Mouse (Mus musculus) intestine, embryonic 14.5 days (tissue): Measurements from ENCODE around the gene Zfp235. TPM values are rescaled to one million over a fixed set of nuclear protein-coding genes. Genes with fewer than 3 reads are reported as not detected.

Experiments
- ATAC-seq: fragments of 200-750 bp; cut with Nextera tagmentation; replicated peaks from 2 replicates; pipeline ENCODE4 v1.8.0; 2017; ENCODE audit warnings: low read depth, moderate number of reproducible peaks, moderate TSS enrichment, moderate library complexity; ENCODE audit not compliant: low FRiP score, low TSS enrichment
- DNase-seq: peaks from one replicate; pipeline ENCODE4 v3.0.0-alpha.2; 2018; ENCODE audit warnings: low spot score
- H3K27ac ChIP-seq: fragments of 300-500 bp; sonication (generic); 2 replicates; pipeline ENCODE4 v1.5.1; 2014; ENCODE audit warnings: low read depth, mild to moderate bottlenecking, control low read depth
- H3K27me3 ChIP-seq: fragments of 300-500 bp; sonication (generic); replicated peaks from 2 replicates; pipeline ENCODE4 v1.6.1; 2014; ENCODE audit warnings: low read length, control low read depth; ENCODE audit not compliant: control insufficient read depth, insufficient read depth
- H3K36me3 ChIP-seq: fragments of 300-500 bp; sonication (generic); 2 replicates; pipeline ENCODE4 v1.6.1; 2014; ENCODE audit warnings: low read length, control low read depth; ENCODE audit not compliant: control insufficient read depth, insufficient read depth
- H3K4me1 ChIP-seq: fragments of 300-500 bp; sonication (generic); replicated peaks from 2 replicates; pipeline ENCODE4 v1.6.1; 2014; ENCODE audit warnings: low read length, control low read depth, mixed read lengths; ENCODE audit not compliant: control insufficient read depth, insufficient read depth
- H3K4me2 ChIP-seq: fragments of 300-500 bp; sonication (generic); 2 replicates; pipeline ENCODE4 v1.6.1; 2014; ENCODE audit warnings: low read length
- H3K4me3 ChIP-seq: fragments of 300-500 bp; sonication (generic); 2 replicates; pipeline ENCODE4 v1.5.1; 2014; ENCODE audit warnings: low read depth, low read length, control low read depth, mixed read lengths
- H3K9ac ChIP-seq: fragments of 300-500 bp; sonication (generic); 2 replicates; pipeline ENCODE4 v1.6.1; 2014; ENCODE audit warnings: mild to moderate bottlenecking, low read length
- H3K9me3 ChIP-seq: fragments of 300-500 bp; sonication (generic); 2 replicates; pipeline ENCODE4 v1.6.1; 2016; ENCODE audit warnings: low read length, control low read depth; ENCODE audit not compliant: control insufficient read depth
- WGBS: fragments of 180-500 bp; shearing (Covaris S2); extraction: QIAGEN DNeasy Blood & Tissue Kit; methylation state at CpG from one replicate; pipeline ENCODE4 v1.1.7; 2014; 5-methylcytosine and 5-hydroxymethylcytosine counted together
- polyA plus RNA-seq: library from polyadenylated mRNA; unstranded; fragments of >200 nt; fragmentation: Nextera tagmentation; extraction: Ambion mirVana; gene quantifications from 2 replicates; pipeline ENCODE4 v1.2.1, GENCODE M21; 2014

Gene Zfp235
- polyA plus RNA-seq, 1 experiment from 2014 or later, result 16.5 TPM

DNA sequence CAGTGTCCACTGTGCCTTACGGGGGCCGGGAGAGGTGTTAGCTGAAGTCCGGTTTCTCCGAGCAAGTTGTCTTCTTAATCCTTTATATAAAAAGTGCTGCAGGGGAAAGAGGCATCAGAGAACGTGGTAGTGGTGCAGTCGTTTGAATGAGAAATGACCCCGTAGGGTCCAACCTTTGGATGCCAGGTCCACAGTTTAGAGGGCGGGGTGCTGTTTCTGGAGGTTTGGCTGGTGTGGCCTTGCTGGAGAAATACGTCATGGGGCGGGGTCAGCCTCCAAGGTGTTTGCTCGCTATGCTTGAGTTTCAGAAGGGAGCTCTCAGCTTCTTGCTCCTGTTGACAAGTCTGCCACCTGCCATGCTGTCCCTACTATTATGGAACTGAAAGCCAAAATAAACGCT, 21.0 kb upstream of the Zfp235 start:
- Histone ChIP-seq H3K4me1 (no peaks in the 10 kb centered on the region), H3K27me3 (no peaks in the 10 kb centered on the region), H3K4me3 (peak overlapping the region; percentile 55), H3K27ac (peak overlapping the region; percentile 72), H3K4me2 (peak overlapping the region; percentile 78), H3K36me3 (peaks cover 7% of the 10 kb centered on the region; the same call in 1 of the 2 replicates), H3K9me3 (peaks cover 16% of the 10 kb centered on the region), H3K9ac (peak overlapping the region; percentile 56)
- 7% methylated on average over 12 of the region's 12 CpGs for WGBS
- ATAC-seq (peak; percentile 57), DNase-seq (peak; percentile 79)

DNA sequence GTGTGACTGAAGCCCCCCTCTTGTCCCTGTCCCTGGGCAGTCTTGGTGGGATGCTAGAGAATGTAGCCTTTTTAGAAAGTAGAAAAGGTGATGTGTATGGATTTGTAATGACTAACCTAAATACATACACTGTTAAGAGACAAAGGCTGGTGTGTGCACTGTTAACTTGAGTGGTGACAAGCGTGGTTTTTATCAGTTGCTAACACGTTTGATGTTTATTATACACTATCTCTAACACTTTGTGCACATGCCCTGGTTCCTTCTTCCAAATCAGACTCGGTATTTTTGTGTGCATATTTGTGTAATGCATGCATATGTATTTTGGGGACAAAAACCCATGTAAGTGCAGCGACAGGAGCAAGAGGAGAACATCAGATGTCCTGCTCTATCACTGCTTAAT, 17.3 kb upstream of the Zfp235 start:
- ATAC-seq, result no peak
- H3K9me3 ChIP-seq, result no peaks in the 10 kb centered on the region
- H3K9ac ChIP-seq, result no peak overlapping the region
- no peak for DNase-seq
- no peak overlapping the region for H3K4me2 ChIP-seq
- no peaks in the 10 kb centered on the region for H3K4me1 ChIP-seq
- H3K4me3 ChIP-seq, result no peak overlapping the region
- H3K36me3 ChIP-seq, result no peaks in the 10 kb centered on the region
- H3K27ac ChIP-seq, result no peak overlapping the region
- H3K27me3 ChIP-seq, result no peaks in the 10 kb centered on the region
- WGBS, result 79% methylated on average over 4 of the region's 4 CpGs

DNA sequence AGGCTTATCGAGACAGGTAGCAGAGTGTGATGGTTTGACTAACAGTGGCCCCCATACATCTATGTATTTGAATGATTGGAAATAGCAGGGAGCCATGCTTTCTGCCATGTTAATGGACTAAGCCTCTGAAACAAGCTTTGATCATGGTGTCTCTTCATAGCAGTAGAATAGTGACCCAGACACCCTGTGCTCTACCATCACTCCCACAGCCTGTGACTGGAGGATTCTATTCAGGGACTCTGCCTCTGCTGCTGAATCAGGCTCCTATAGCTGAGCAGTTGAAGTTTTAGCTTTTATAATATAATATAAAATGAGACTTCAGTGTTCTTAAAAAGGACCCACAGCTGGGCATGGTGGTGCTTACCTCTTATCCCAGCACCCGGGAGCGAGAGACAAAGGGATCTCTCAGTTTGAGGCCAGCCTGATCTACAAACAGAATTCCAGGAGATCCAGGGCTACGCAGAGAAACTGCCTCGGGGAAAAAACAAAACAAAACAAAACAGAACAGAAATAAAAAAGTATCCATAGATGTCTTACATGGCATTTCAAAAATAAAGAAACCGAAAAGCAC, 459 bp upstream of the Zfp235 start:
- H3K4me2 ChIP-seq, result peak overlapping the region; percentile 90
- no peaks in the 10 kb centered on the region for H3K9me3 ChIP-seq
- 0 out of 2 replicates have a peak overlapping the region, but pooled peaks have one; percentile 1 for H3K27ac ChIP-seq
- WGBS, result 17% methylated on average over 6 of the region's 6 CpGs
- DNase-seq, result peak; percentile 41
- H3K36me3 ChIP-seq, result peaks cover 23% of the 10 kb centered on the region
- H3K4me3 ChIP-seq, result peak overlapping the region; percentile 74
- ATAC-seq, result no peak; the same call in 1 of the 2 replicates
- H3K27me3 ChIP-seq, result no peaks in the 10 kb centered on the region
- H3K4me1 ChIP-seq, result peaks cover 14% of the 10 kb centered on the region
- peak overlapping the region; percentile 71 for H3K9ac ChIP-seq

DNA sequence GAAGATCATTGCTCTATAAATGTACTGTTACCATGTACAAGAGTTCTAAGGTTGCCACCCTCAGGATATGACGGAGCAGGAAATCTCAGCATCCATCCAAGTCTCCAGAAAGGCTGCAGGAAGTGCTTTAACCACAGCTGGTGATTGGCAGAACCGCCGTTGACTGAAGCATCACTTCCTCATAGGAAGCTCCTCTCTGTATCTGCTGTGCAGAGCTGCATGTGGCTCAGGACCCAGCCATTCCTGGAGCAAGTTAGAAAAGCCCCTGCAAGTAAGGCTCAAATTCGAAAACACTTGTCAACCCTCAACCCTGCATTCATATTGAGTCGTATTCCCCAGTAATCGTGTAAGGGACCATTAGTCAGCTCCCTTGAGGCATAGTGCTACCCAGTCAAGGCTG, 8.6 kb downstream of the Zfp235 start:
- no peak overlapping the region for H3K4me3 ChIP-seq
- 92% methylated on average over 6 of the region's 6 CpGs for WGBS
- H3K9me3 ChIP-seq, result no peaks in the 10 kb centered on the region
- no peaks in the 10 kb centered on the region for H3K27me3 ChIP-seq
- H3K4me2 ChIP-seq, result no peak overlapping the region
- peaks cover 37% of the 10 kb centered on the region for H3K36me3 ChIP-seq
- no peak overlapping the region for H3K27ac ChIP-seq
- DNase-seq, result no peak
- ATAC-seq, result no peak
- no peak overlapping the region for H3K9ac ChIP-seq
- H3K4me1 ChIP-seq, result no peaks in the 10 kb centered on the region

DNA sequence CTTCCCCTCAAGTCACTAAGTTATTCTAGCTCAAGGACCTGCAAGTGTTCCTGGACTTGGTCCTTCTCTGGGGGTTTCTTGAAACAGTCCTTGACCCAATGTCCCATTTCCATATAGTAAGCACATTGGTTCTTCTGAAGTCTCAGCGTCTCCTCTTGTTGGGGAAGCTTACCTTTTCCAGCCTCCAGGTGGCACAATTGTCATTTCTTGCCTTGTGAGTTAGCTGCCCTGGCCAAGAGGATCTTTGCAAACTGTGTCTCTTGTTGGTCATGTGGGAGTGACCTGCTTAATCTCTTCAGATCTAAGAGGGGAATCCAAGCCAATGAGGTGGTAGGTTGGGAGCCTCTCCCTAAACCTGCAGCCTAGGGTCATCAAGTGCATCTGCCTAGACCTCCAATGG, 19.3 kb downstream of the Zfp235 start:
- Histone ChIP-seq H3K27ac (no peak overlapping the region), H3K27me3 (no peaks in the 10 kb centered on the region), H3K4me1 (no peaks in the 10 kb centered on the region), H3K4me3 (no peak overlapping the region), H3K36me3 (no peaks in the 10 kb centered on the region), H3K4me2 (no peak overlapping the region), H3K9me3 (no peaks in the 10 kb centered on the region; the same call in 1 of the 2 replicates), H3K9ac (no peak overlapping the region)
- ATAC-seq (no peak), DNase-seq (no peak)
- WGBS, result 5% methylated on average over 1 of the region's 1 CpGs

DNA sequence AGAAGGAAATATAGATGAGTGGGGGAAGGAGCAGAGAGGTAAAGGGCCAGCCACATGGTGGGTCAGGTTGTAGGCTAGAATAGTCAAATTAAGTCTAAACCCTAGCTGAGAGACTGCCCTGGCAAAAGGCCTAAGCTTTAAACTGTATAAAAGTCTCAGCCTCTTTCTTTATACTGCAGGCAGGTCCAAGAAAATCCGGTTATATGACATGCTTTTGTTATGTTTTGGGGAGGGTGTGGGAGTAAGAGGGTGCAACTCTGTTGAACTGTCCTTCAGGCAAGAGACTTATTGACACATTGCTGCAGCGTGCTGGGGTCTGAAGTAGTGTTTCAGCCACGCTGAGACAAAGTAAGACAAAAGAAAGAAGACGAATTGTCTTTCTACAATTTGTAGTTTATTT, 38.2 kb downstream of the Zfp235 start:
- 63% methylated on average over 4 of the region's 4 CpGs for WGBS
- DNase-seq (no peak), ATAC-seq (no peak)
- Histone ChIP-seq H3K4me2 (no peak overlapping the region), H3K4me3 (no peak overlapping the region), H3K9me3 (no peaks in the 10 kb centered on the region), H3K36me3 (no peaks in the 10 kb centered on the region), H3K4me1 (peaks cover 3% of the 10 kb centered on the region; the same call in 1 of the 2 replicates), H3K9ac (no peak overlapping the region), H3K27me3 (no peaks in the 10 kb centered on the region), H3K27ac (no peak overlapping the region)

DNA sequence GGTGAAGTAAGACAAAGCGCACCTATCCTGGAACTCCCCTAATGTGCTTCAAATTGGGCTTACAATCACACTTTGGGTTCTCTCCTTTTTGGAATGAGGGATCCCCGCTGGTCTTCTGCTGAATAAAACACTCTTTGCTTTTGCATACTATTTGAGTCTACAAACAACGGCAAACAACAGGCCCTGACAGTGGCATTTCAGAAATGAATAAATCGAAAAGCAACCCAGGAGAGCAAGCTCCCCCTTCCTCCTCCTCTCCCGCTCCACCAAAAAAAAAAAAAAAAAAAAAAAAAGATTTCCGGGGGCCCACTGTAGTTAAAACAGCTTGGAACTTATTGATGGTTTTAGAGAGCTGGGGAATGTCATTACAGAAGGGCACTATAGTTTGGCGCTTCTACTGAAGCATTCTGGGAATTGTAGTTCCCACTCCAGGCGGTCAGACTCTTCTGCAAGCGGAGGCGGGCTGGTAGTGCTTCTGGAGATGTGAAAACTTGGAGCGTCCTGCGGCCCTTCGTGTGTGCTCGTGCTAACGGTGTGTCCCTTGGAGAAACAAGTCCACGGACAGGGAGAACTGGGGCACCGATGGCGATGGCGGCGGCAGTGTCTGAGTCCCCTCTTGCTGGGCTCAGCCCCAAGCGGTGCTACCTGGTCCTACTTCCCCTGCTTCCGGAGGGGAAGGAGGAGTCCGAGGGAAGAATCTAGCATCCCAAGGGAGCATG, 40.8 kb downstream of the Zfp235 start, which contains the start of gene Zfp114:
Gene Zfp114 (plus strand): TSS at position 443 of the 719 bp plus-strand sequence.
- Histone ChIP-seq H3K27me3 (no peaks in the 10 kb centered on the region), H3K4me3 (peak within 1 kb of the TSS; percentile 54), H3K4me1 (peaks cover 3% of the 10 kb centered on the region; the same call in 1 of the 2 replicates), H3K36me3 (no peaks in the 10 kb centered on the region), H3K27ac (peak within 1 kb of the TSS; percentile 36; the same call in 1 of the 2 replicates), H3K9me3 (no peaks in the 10 kb centered on the region), H3K9ac (peak within 1 kb of the TSS; percentile 59), H3K4me2 (peak within 1 kb of the TSS; percentile 41)
- DNase-seq (peak; percentile 92), ATAC-seq (peak; percentile 91)
- WGBS, result 11% methylated on average over 23 of the region's 23 CpGs

DNA sequence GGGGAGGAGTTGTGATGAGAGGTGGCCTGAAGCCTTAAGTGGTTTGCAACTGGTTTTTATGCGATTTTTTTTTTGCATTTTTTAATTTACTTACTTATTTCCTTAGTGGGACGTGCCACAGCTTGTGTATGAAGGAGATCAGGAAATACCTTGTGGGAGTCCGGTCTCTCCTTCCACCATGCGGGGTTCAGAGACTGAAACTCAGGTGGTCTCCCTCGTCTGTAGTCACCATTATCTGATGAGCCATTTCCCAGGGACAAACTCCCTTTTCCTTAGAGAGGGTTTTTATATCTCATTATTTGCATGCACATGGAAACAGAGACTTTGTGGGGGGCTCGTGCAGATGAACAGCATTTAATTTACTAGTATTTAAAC, 41.4 kb downstream of the Zfp235 start:
- peak overlapping the region; percentile 59 for H3K9ac ChIP-seq
- H3K27me3 ChIP-seq, result no peaks in the 10 kb centered on the region
- no peaks in the 10 kb centered on the region for H3K36me3 ChIP-seq
- peak overlapping the region; percentile 36; the same call in 1 of the 2 replicates for H3K27ac ChIP-seq
- WGBS, result 60% methylated on average over 6 of the region's 6 CpGs
- no peaks in the 10 kb centered on the region for H3K9me3 ChIP-seq
- peaks cover 3% of the 10 kb centered on the region; the same call in 1 of the 2 replicates for H3K4me1 ChIP-seq
- DNase-seq (no peak), ATAC-seq (no peak)
- peak overlapping the region; percentile 41 for H3K4me2 ChIP-seq
- H3K4me3 ChIP-seq, result peak overlapping the region; percentile 54
